Mouse (Mus musculus): ENCODE measurements around the gene Kras. TPM values are rescaled to one million over a fixed set of nuclear protein-coding genes. Genes with fewer than 3 reads are reported as not detected.

Gene Kras
- total and polyA plus RNA-seq, 3 experiments = 15.6 to 44.3 TPM; not detected in 1

DNA sequence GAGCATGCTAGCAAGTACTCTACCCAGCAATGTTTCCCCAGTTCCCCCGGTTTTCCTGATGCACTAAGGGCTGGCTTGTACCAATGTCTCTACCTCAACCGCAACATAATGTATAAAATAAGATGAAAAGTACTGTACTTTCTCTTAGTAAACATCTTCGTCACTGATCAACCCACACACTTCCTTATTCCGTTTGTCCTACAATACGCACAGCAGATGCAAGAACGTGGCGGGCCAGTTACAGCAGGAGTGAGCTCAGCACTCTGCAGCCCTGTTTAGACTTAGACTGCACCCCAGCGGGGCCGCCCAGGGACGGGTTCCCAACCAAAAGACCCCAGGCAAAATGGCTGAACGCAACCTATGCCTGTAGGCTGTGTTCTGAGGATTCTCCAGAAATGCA is 56.6 kb downstream of the Kras start (continued):
- TF ChIP-seq MXI1 (IDR thresholded peaks at IDR 0.05; ENCODE audit: low read depth, low read length) (0 out of 2 replicates have a peak, but pooled peaks have one; percentile 48), MYC (IDR thresholded peaks at IDR 0.05; ENCODE audit: low read depth, low read length) (peak; percentile 45; the same call in 1 of the 2 replicates), USF2 (IDR thresholded peaks at IDR 0.05; ENCODE audit: borderline replicate concordance in 1 of 2, insufficient read depth in 1 of 2, low read depth in 1 of 2, low read length in 2 of 2) (no peak), MYB (IDR thresholded peaks at IDR 0.05; ENCODE audit: low read depth, low read length) (no peak), GATA1 (IDR thresholded peaks at IDR 0.05; ENCODE audit: low read depth, low read length) (no peak), HCFC1 (IDR thresholded peaks at IDR 0.05; ENCODE audit: low read depth, low read length) (0 out of 2 replicates have a peak, but pooled peaks have one; percentile 46), KAT2A (conservative IDR thresholded peaks at IDR 0.05; ENCODE audit: low read depth, low read length) (no peak), JUND (IDR thresholded peaks at IDR 0.05; ENCODE audit: low read depth, low read length) (no peak), CHD2 (IDR thresholded peaks at IDR 0.05; ENCODE audit: low read length) (no peak), ELF1 (IDR thresholded peaks at IDR 0.05; ENCODE audit: low read depth, low read length) (peak; percentile 63; the same call in 1 of the 2 replicates), MAZ (IDR thresholded peaks at IDR 0.05; ENCODE audit: low read depth, low read length) (no peak), SMC3 (IDR thresholded peaks at IDR 0.05; ENCODE audit: low read depth, low read length) (no peak; the same call in none of the 2 replicates), POLR2A (IDR thresholded peaks at IDR 0.05; ENCODE audit: control insufficient read depth in 1 of 2, insufficient read depth in 1 of 2, low read depth in 1 of 2, low read length in 2 of 2, poor library complexity in 1 of 2) (peak in 1 of 2 experiments; percentile 36; a peak in 1 of 4 replicates), NELFE (IDR thresholded peaks at IDR 0.05; ENCODE audit: low read depth, low read length) (peak; percentile 17; the same call in 1 of the 2 replicates), CTCF (IDR thresholded peaks at IDR 0.05 in 2 of 3, conservative IDR thresholded peaks at IDR 0.05 in 1 of 3; ENCODE audit: control insufficient read depth in 1 of 3, insufficient read depth in 1 of 3, low read depth in 2 of 3, low read length in 3 of 3, poor library complexity in 1 of 3, severe bottlenecking in 1 of 3) (no peak), CHD1 (IDR thresholded peaks at IDR 0.05; ENCODE audit: low read depth, low read length) (no peak), NRF1 (IDR thresholded peaks at IDR 0.05; ENCODE audit: insufficient read depth, low read depth, low read length, poor library complexity, severe bottlenecking) (no peak)

DNA sequence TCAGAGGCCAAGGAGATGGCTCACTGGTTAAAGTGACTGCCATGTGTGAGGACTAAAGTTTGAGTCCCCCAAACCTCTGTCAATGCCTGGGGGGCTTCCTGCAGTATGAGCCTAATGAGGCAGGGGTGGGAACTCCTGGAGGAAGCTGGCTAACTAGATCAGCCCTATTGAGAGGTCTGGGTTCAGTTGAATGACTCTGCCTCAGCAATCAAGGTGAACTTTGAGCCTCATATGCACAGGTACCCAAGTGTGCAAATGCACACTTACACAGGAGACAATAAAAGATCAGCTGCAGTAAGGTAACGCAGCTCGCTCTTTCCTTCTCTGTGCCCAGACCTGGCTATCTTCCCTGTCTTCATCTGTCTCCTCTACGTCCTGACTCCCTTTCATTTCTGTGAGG is 57.0 kb downstream of the Kras start:
- Histone ChIP-seq H3K27me3 (ENCODE audit: control insufficient read depth in 1 of 2, insufficient read depth in 2 of 2, low read length in 2 of 2) (no peaks in the 10 kb centered on the region), H3K4me3 (ENCODE audit: control insufficient read depth in 1 of 2, insufficient read depth in 1 of 2, low read depth in 2 of 2, low read length in 2 of 2) (peak overlapping the region; percentile 31 to 70), H3K36me3 (ENCODE audit: control insufficient read depth in 1 of 2, insufficient read depth in 2 of 2, low read length in 2 of 2) (no peaks in the 10 kb centered on the region), H3K9me3 (replicated peaks; ENCODE audit: insufficient read depth, low read length) (no peaks in the 10 kb centered on the region), H3K79me2 (ENCODE audit: control insufficient read depth, insufficient read depth, low read length, poor library complexity) (no peaks in the 10 kb centered on the region), H3K4me1 (ENCODE audit: control insufficient read depth in 1 of 2, insufficient read depth in 2 of 2, low read length in 2 of 2) (peaks cover 7% of the 10 kb centered on the region in 2 experiments; a peak in 2 of 4 replicates), H3K9ac (ENCODE audit: control insufficient read depth, low read depth, low read length, poor library complexity, severe bottlenecking) (peak overlapping the region; percentile 10; the same call in 1 of the 2 replicates), H3K27ac (ENCODE audit: control insufficient read depth, low read depth, low read length) (no peak overlapping the region)
- DNase-seq (ENCODE audit: low read depth, low spot score) = no peak
- 0 out of 2 replicates have a peak, but pooled peaks have one; percentile 0 for TF ChIP-seq NELFE (IDR thresholded peaks at IDR 0.05; ENCODE audit: low read depth, low read length)
- no peak for TF ChIP-seq POLR2AphosphoS2 (IDR thresholded peaks at IDR 0.05; ENCODE audit: low read length)
